Mouse (Mus musculus) lung, postnatal 0 days (tissue): ENCODE data around the gene Lipc. TPM values are rescaled to one million over a fixed set of nuclear protein-coding genes. Genes with fewer than 3 reads are reported as not detected.
A peak's percentile ranks its signal among the peaks of the same experiment; 100 is the strongest.

Experiments
- ATAC-seq: fragments of 200-750 bp; cut with Nextera tagmentation; 2 replicates; pipeline ENCODE4 v1.8.0; 2017; ENCODE audit warnings: moderate library complexity
- DNase-seq: peaks from one replicate; pipeline ENCODE4 v3.0.0-alpha.2; 2016; ENCODE audit warnings: low spot score
- H3K27ac ChIP-seq: fragments of 300-500 bp; sonication (generic); 2 replicates; pipeline ENCODE4 v1.5.1; 2014; ENCODE audit warnings: antibody characterized with exemption, mild to moderate bottlenecking, low read length, mixed read lengths
- H3K27me3 ChIP-seq: fragments of 300-500 bp; sonication (generic); replicated peaks from 2 replicates; pipeline ENCODE4 v1.6.1; 2014; ENCODE audit warnings: low read length, mixed read lengths; ENCODE audit not compliant: insufficient read depth
- H3K36me3 ChIP-seq: fragments of 300-500 bp; sonication (generic); 2 replicates; pipeline ENCODE4 v1.6.1; 2014; ENCODE audit warnings: low read length, mixed read lengths; ENCODE audit not compliant: insufficient read depth
- H3K4me1 ChIP-seq: fragments of 300-500 bp; sonication (generic); 2 replicates; pipeline ENCODE4 v1.6.1; 2014; ENCODE audit warnings: antibody characterized with exemption, low read depth, low read length, mixed read lengths; ENCODE audit not compliant: insufficient read depth
- H3K4me2 ChIP-seq: fragments of 300-500 bp; sonication (generic); replicated peaks from 2 replicates; pipeline ENCODE4 v1.6.1; 2014; ENCODE audit warnings: low read depth, mild to moderate bottlenecking, low read length, moderate library complexity, mixed read lengths
- H3K4me3 ChIP-seq: fragments of 300-500 bp; sonication (generic); 2 replicates; pipeline ENCODE4 v1.5.1; 2014; ENCODE audit warnings: low read depth, low read length
- H3K9ac ChIP-seq: fragments of 300-500 bp; sonication (generic); replicated peaks from 2 replicates; pipeline ENCODE4 v1.6.1; 2014; ENCODE audit warnings: low read depth, mild to moderate bottlenecking
- H3K9me3 ChIP-seq: fragments of 300-500 bp; sonication (generic); 2 replicates; pipeline ENCODE4 v1.6.1; 2016; ENCODE audit warnings: low read length, mixed read lengths
- CTCF ChIP-seq: IDR thresholded peaks from 2 replicates; pipeline ENCODE4 v1.5.1; 2016; ENCODE audit warnings: antibody characterized with exemption, mild to moderate bottlenecking
- EP300 ChIP-seq: IDR thresholded peaks from 2 replicates; pipeline ENCODE4 v1.6.1; 2016; ENCODE audit warnings: antibody characterized with exemption, mild to moderate bottlenecking, control low read depth
- WGBS: fragments of 180-500 bp; shearing (Covaris S2); extraction: QIAGEN DNeasy Blood & Tissue Kit; methylation state at CpG from one replicate; pipeline ENCODE4 v1.1.7; 2014; 5-methylcytosine and 5-hydroxymethylcytosine counted together
- polyA plus RNA-seq: library from polyadenylated mRNA; unstranded; fragments of >200 nt; fragmentation: Nextera tagmentation; extraction: Ambion mirVana; gene quantifications from 2 replicates; pipeline ENCODE4 v1.2.1, GENCODE M21; 2015

The Lipc gene
- polyA plus RNA-seq, 1 experiment from 2014 or later, result 0.21 TPM

DNA sequence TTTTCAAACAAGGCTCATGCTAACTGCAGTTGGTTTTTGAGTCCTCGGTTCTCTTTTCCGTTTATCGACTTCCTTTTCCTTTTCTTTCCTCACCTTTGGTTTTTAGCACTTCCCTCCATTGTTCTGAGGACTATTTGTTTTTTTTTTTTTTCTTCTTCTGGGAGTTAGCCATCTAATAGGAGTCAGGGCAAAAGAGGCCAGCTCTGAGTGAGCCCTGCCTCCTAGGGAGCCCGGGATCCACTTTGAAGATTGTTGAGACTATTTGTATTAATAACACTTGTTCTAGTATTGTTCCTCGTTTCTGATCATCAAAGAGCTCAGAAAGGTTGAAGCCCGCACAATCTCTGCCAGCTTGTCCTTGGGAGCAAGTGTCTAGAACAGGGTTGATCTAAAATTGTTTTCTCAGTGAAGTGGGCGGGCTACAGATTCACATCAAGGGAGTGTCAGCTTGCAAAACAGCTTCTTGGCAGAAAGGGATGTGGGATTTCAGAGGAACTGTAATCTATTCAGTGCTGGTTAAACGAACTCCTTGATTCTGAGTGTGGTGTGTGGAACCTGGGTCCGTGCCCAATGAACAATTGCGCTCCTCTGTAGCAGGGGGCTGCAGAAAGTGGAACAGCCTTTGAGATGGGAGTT is 103.8 kb downstream of the Lipc start:
- TF ChIP-seq EP300, result no peak
- TF ChIP-seq CTCF, result no peak
- peak; percentile 80 for DNase-seq
- WGBS, result 10% methylated on average over 10 of the region's 10 CpGs

DNA sequence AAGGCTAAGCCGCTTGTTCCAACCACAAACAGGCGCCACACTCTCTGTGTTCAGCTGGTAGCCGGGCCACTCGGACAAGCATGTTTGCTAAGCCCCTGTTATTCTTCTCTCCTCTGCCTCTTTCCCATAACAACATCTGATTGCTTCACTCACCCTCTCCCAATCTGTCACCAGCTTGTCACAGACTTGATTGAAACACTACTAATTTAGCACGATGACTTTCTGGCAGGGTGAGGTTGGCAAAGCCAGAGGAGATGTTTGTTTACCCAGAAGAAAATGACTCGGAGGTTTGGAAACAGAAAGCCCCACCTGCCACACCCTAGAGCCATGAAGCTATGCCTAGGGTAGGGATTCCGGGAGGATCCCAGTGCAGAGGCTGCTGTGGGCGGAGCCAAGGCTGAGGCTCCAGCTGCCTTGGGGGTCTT is 104.4 kb downstream of the Lipc start:
- H3K4me3 ChIP-seq, result peak overlapping the region; percentile 12; the same call in 1 of the 2 replicates
- peaks cover 10% of the 10 kb centered on the region; the same call in 1 of the 2 replicates for H3K4me1 ChIP-seq
- H3K9ac ChIP-seq, result 0 out of 2 replicates have a peak overlapping the region, but pooled peaks have one; percentile 12
- 13% methylated on average over 8 of the region's 8 CpGs for WGBS
- DNase-seq (peak; percentile 82), ATAC-seq (peak; percentile 83)
- H3K27ac ChIP-seq, result peak overlapping the region; percentile 68
- H3K9me3 ChIP-seq, result no peaks in the 10 kb centered on the region
- no peaks in the 10 kb centered on the region for H3K27me3 ChIP-seq
- TF ChIP-seq EP300, result peak; percentile 53
- TF ChIP-seq CTCF, result no peak
- H3K4me2 ChIP-seq, result peak overlapping the region; percentile 42
- H3K36me3 ChIP-seq, result no peaks in the 10 kb centered on the region

More for the DNA sequence above, 103.8 kb downstream of the Lipc start:
- H3K9me3 ChIP-seq, result no peaks in the 10 kb centered on the region
- H3K4me3 ChIP-seq, result peak overlapping the region; percentile 12; the same call in 1 of the 2 replicates
- H3K4me1 ChIP-seq, result peaks cover 10% of the 10 kb centered on the region; the same call in 1 of the 2 replicates
- ATAC-seq, result peak; percentile 54
- no peaks in the 10 kb centered on the region for H3K36me3 ChIP-seq
- H3K4me2 ChIP-seq, result peak overlapping the region; percentile 42
- H3K27me3 ChIP-seq, result no peaks in the 10 kb centered on the region
- no peak overlapping the region for H3K9ac ChIP-seq
- peak overlapping the region; percentile 68 for H3K27ac ChIP-seq

DNA sequence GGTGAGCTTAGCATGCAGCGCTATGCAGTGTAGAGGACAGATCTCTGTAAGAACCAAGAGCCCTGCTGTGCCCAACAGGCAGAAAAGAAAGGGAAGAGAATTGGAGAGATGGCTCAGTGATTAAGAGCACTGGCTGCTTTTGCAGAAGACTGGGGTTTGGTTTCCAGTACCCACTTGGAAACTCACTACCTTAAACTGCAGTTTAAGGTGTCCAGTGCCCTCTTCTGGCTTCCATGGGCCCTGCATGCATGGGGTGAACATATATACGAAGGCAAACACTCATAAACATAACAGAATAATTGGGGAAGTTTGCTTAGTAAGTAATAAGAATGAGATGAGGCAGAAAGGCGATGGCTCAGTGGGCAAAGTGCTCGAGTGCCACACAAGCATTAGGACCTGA is 108.8 kb downstream of the Lipc start:
- 87% methylated on average over 4 of the region's 4 CpGs for WGBS
- Histone ChIP-seq H3K4me3 (no peak overlapping the region), H3K27me3 (no peaks in the 10 kb centered on the region), H3K4me1 (peaks cover 26% of the 10 kb centered on the region), H3K27ac (peak overlapping the region; percentile 79), H3K9me3 (no peaks in the 10 kb centered on the region), H3K36me3 (no peaks in the 10 kb centered on the region), H3K9ac (no peak overlapping the region), H3K4me2 (no peak overlapping the region)
- DNase-seq (no peak), ATAC-seq (no peak)
- TF ChIP-seq EP300, result no peak
- TF ChIP-seq CTCF, result peak; percentile 52

GRCm38 (mm10) chr9:70842300-70842941 is 109.6 kb downstream of the Lipc start:
- TF ChIP-seq CTCF (no peak), EP300 (peak; percentile 93)
- ATAC-seq, result peak; percentile 90
- 33% methylated on average over 5 of the region's 6 CpGs for WGBS
- Histone ChIP-seq H3K9ac (no peak overlapping the region), H3K27me3 (no peaks in the 10 kb centered on the region), H3K27ac (peak overlapping the region; percentile 79), H3K9me3 (no peaks in the 10 kb centered on the region), H3K36me3 (no peaks in the 10 kb centered on the region), H3K4me3 (no peak overlapping the region), H3K4me2 (no peak overlapping the region), H3K4me1 (peaks cover 19% of the 10 kb centered on the region)
- DNase-seq, result peak; percentile 93

DNA sequence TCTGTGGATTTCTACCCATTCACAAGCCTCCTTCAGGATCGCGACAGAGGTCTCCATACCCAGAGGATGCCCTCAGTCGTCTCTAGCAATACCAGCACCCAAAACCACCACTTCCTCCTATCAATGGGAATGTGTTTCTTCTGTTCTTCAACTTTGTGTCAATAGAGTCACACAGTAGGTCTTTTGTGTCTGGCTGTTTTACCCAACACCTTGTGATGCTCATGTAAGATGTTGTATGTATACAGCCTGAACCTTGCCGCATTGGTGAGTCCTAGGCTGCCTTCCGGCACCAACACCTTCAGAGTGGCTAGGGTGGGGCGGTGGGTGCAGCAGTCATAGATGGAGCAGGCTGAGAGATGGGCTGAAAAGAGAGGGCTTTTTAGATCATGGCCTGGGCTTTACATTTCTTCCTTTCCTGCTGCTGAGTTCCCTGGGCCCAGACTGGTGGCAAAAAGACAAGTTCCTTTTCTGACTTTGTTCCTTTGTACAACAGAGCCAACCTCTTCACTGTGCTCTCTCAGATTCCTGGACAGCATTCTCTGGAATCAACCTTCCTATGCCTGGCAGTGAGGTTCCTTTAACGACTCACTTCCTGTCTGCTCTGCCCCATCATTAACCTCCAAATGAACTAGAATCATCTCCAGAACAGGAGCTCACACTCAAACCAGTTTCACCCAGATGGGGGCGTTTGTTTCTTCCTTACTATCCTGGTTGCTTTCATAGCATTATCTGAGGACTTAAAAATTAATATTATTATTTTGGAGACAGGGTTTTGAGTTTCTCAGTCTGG is 110.4 kb downstream of the Lipc start:
- TF ChIP-seq CTCF (no peak), EP300 (no peak)
- Histone ChIP-seq H3K27me3 (no peaks in the 10 kb centered on the region), H3K9me3 (no peaks in the 10 kb centered on the region), H3K4me3 (no peak overlapping the region), H3K4me2 (no peak overlapping the region), H3K4me1 (peaks cover 18% of the 10 kb centered on the region), H3K36me3 (no peaks in the 10 kb centered on the region), H3K27ac (peak overlapping the region; percentile 68), H3K9ac (no peak overlapping the region)
- ATAC-seq (peak; percentile 26), DNase-seq (peak; percentile 40)
- WGBS, result 44% methylated on average over 8 of the region's 8 CpGs

DNA sequence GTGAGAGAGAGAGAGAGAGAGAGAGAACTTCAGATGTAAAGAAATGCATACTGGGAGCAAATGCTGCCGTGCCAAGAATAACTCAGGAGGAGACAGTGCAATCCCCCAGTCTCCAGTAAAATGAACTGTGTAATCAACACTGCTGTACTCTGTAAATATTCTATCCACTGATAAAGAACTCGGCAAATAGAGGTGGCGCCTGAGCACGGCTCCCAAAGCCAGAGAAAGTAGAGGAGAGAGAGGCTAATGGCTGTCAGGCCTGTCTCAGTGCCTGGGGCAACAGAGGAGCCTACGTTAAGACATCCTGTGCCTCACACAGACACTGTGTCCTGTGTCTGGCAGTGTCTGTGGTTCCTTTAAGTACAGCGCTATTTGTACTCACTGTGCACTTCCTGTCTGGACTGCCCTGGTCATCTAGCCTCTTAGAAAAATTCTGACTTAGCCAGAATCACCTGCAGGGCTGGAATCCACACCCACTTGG is 111.1 kb downstream of the Lipc start:
- no peak overlapping the region for H3K4me3 ChIP-seq
- DNase-seq, result peak; percentile 77
- ATAC-seq, result peak; percentile 63
- peak overlapping the region; percentile 68 for H3K27ac ChIP-seq
- H3K9me3 ChIP-seq, result no peaks in the 10 kb centered on the region
- peaks cover 18% of the 10 kb centered on the region for H3K4me1 ChIP-seq
- no peak for TF ChIP-seq CTCF
- TF ChIP-seq EP300, result peak; percentile 56; the same call in 1 of the 2 replicates
- no peaks in the 10 kb centered on the region for H3K27me3 ChIP-seq
- H3K9ac ChIP-seq, result no peak overlapping the region
- 0 out of 2 replicates have a peak overlapping the region, but pooled peaks have one; percentile 23 for H3K4me2 ChIP-seq
- no peaks in the 10 kb centered on the region for H3K36me3 ChIP-seq
- WGBS, result 7% methylated on average over 6 of the region's 6 CpGs
